Mouse (Mus musculus): ENCODE data around the gene Hexim2. TPM values are rescaled to one million over a fixed set of nuclear protein-coding genes. Genes with fewer than 3 reads are reported as not detected.
A peak's percentile ranks its signal among the peaks of the same experiment; 100 is the strongest.

Gene Hexim2
- total RNA-seq, 2 experiments from 2014 or later, result 2.0 to 3.6 TPM

- H3K27ac ChIP-seq, result peak overlapping the region; percentile 96
- DNase-seq, result peak; percentile 87
- intact Hi-C loops (cut with DNase I), result loop anchor here (1.0 to 5.0 kb wide), 3 partner anchors 40 to 225 kb away; no protein-coding TSS in a partner anchor
- H3K4me3 ChIP-seq, result peak overlapping the region; percentile 84
- no peak for TF ChIP-seq CTCF (IDR thresholded peaks at IDR 0.05)
These were observed 30.2 kb upstream of the Hexim2 start for GRCm38 (mm10) chr11:103101866-103102501.

- no peak for TF ChIP-seq CTCF (IDR thresholded peaks at IDR 0.05)
- peak overlapping the region; percentile 84 for H3K4me3 ChIP-seq
- H3K27ac ChIP-seq, result peak overlapping the region; percentile 96
- intact Hi-C loops (cut with DNase I), result loop anchor here (1.0 to 5.0 kb wide), 3 partner anchors 39 to 224 kb away; no protein-coding TSS in a partner anchor
- peak; percentile 98 for DNase-seq
These were observed 29.4 kb upstream of the Hexim2 start for GRCm38 (mm10) chr11:103102725-103103349.

- no peak for TF ChIP-seq CTCF (IDR thresholded peaks at IDR 0.05)
- Histone ChIP-seq H3K4me3 (peak overlapping the region; percentile 84), H3K27ac (peak overlapping the region; percentile 96)
- no peak for DNase-seq
- intact Hi-C loops (cut with DNase I), result loop anchor here (5.0 kb wide), 2 partner anchors 39 to 224 kb away; no protein-coding TSS in a partner anchor
These were observed 28.6 kb upstream of the Hexim2 start for GRCm38 (mm10) chr11:103103621-103104020.

- no peak overlapping the region for H3K27ac ChIP-seq
- TF ChIP-seq CTCF (IDR thresholded peaks at IDR 0.05), result no peak
- intact Hi-C loops (cut with DNase I), result loop anchor here (5.0 kb wide), 2 partner anchors 38 to 223 kb away; no protein-coding TSS in a partner anchor
- no peak overlapping the region; the same call in 1 of the 2 replicates for H3K4me3 ChIP-seq
- DNase-seq, result no peak
These were observed 27.8 kb upstream of the Hexim2 start for GRCm38 (mm10) chr11:103104469-103104868.

- intact Hi-C loops (cut with DNase I), result no loop called here
- peak overlapping the region; percentile 6 for H3K4me3 ChIP-seq
These were observed 27.0 kb upstream of the Hexim2 start for GRCm38 (mm10) chr11:103105180-103105725.

GRCm38 (mm10) chr11:103105810-103106209, 26.4 kb upstream of the Hexim2 start:
- Histone ChIP-seq H3K27ac (peak overlapping the region; percentile 25), H3K4me3 (peak overlapping the region; percentile 6; the same call in 1 of the 2 replicates)
- DNase-seq, result no peak
- no peak for TF ChIP-seq CTCF (IDR thresholded peaks at IDR 0.05)
- intact Hi-C loops (cut with DNase I), result no loop called here

More at GRCm38 (mm10) chr11:103105180-103105725, 27.0 kb upstream of the Hexim2 start:
- peak overlapping the region; percentile 25 for H3K27ac ChIP-seq
- peak; percentile 3; the same call in 1 of the 2 replicates for TF ChIP-seq CTCF (IDR thresholded peaks at IDR 0.05)
- DNase-seq, result peak; percentile 36

GRCm38 (mm10) chr11:103106386-103106785, 25.8 kb upstream of the Hexim2 start:
- Histone ChIP-seq H3K4me3 (no peak overlapping the region), H3K27ac (0 out of 2 replicates have a peak overlapping the region, but pooled peaks have one; percentile 25)
- intact Hi-C loops (cut with DNase I), result no loop called here
- DNase-seq, result no peak
- no peak for TF ChIP-seq CTCF (IDR thresholded peaks at IDR 0.05)

GRCm38 (mm10) chr11:103111301-103111700, 20.9 kb upstream of the Hexim2 start:
- no peak for DNase-seq
- Histone ChIP-seq H3K27ac (peak overlapping the region; percentile 94), H3K4me3 (peak overlapping the region; percentile 70)
- intact Hi-C loops (cut with DNase I), result no loop called here
- TF ChIP-seq CTCF (IDR thresholded peaks at IDR 0.05), result no peak

GRCm38 (mm10) chr11:103111881-103112551, 20.2 kb upstream of the Hexim2 start:
- intact Hi-C loops (cut with DNase I), result no loop called here
- TF ChIP-seq CTCF (IDR thresholded peaks at IDR 0.05), result no peak
- peak overlapping the region; percentile 94 for H3K27ac ChIP-seq
- H3K4me3 ChIP-seq, result peak overlapping the region; percentile 70
- DNase-seq, result peak; percentile 91

- H3K4me3 ChIP-seq, result peak overlapping the region; percentile 70
These were observed 19.7 kb upstream of the Hexim2 start for GRCm38 (mm10) chr11:103112552-103112912.

GRCm38 (mm10) chr11:103113005-103113404, 19.2 kb upstream of the Hexim2 start:
- no peak for TF ChIP-seq CTCF (IDR thresholded peaks at IDR 0.05)
- Histone ChIP-seq H3K4me3 (peak overlapping the region; percentile 70), H3K27ac (peak overlapping the region; percentile 94)
- no peak for DNase-seq
- intact Hi-C loops (cut with DNase I), result no loop called here

More at GRCm38 (mm10) chr11:103112552-103112912, 19.7 kb upstream of the Hexim2 start:
- H3K27ac ChIP-seq, result peak overlapping the region; percentile 94
- no peak for DNase-seq
- intact Hi-C loops (cut with DNase I), result no loop called here
- no peak for TF ChIP-seq CTCF (IDR thresholded peaks at IDR 0.05)

GRCm38 (mm10) chr11:103113771-103114170, 18.5 kb upstream of the Hexim2 start:
- TF ChIP-seq CTCF (IDR thresholded peaks at IDR 0.05), result no peak
- intact Hi-C loops (cut with DNase I), result no loop called here
- no peak overlapping the region for H3K4me3 ChIP-seq
- DNase-seq, result no peak
- H3K27ac ChIP-seq, result peak overlapping the region; percentile 94
